Mouse (Mus musculus) adipose tissue, adult 10 weeks (tissue): ENCODE measurements around the gene Thsd4. TPM values are rescaled to one million over a fixed set of nuclear protein-coding genes. Genes with fewer than 3 reads are reported as not detected.

Experiments used
- polyA plus RNA-seq: library from polyadenylated mRNA; stranded (reverse); fragments of 350-450 nt; fragmentation: Illumina TruSeq; extraction: RNeasy Lipid Tissue Mini Kit (QIAGEN cat#74804); gene quantifications from one replicate; pipeline ENCODE4 v1.2.3, GENCODE M21; 2014; ENCODE audit warnings: low read depth, low replicate concordance

Thsd4 gene
- polyA plus RNA-seq, result 3.9 TPM

DNA sequence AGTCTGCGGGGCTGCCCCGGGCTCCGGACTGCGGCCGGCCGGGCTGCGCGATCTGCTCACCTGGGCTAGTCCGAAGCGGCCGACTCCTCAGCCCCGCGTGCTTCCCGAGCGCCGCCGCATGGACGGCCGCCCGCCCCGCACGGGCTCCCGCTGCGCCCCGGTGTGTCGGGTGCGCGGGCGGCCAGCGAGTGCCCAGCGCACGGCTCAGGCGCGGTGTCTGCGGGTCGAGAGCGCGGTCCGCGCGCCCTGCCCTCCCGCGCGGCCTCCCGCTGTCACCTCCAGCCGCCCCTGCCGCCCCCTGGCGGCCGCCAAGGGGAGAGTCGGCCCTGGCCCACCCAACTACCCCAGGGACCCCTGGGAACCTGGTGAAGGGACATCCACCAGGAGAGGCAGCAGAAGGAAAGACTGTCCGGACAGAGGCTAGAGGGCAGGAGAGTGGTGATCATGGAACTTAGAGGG lies at the start of gene Thsd4:
Gene Thsd4 (minus strand): TSS at position 241 of the 459 bp plus-strand sequence.

DNA sequence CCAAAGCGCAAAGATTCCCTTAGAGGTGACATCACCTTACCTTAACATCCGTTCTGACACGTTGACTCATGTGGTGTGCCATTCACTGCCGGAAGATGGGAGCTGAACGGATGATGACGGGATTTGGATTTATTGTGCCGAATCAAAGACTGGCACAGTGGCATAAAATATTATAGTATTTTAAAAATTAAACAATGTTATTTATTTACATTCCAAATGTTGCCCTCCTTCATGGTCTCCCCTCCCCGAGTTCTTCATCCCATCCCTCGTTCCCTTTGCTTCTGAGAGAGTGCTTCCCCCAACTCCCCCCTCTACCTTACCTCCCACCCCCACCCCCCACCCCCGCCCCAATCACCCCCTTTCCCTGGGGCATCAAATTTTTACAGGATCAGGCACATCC lies 561.3 kb downstream of the Thsd4 start, which contains the start of gene Nr2e3:
Gene Nr2e3 (minus strand): TSS at position 101 of the 400 bp plus-strand sequence.

Other genes with a start within 250 kb of the Thsd4 start
- gene Lrrc49, start 166.1 kb upstream of the Thsd4 start, polyA plus RNA-seq, result 8.4 TPM
- 1.5 TPM for gene Larp6, start 190.9 kb upstream of the Thsd4 start, polyA plus RNA-seq